Mouse (Mus musculus): ENCODE data around the gene U2af1.

DNA sequence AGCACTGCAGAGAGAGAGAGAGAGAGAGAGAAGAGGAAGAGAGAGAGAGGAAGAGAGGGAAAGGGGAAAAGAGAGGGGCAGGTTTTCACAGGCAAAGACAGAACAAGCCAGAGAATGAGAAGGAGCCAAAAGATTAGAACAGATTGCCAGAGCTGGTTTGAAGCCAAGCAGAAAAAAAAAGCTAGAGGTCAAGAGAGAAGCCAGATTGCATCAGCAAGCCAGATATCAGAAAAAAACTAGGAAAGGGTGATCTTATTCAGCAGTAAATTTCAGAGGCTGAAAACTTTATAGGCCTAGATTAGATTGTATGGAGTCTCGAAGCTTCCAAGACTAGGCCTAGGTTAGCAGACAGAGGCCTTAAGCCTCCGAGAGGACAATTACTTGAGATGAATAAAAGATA, 30.7 kb downstream of the U2af1 start:
- TF ChIP-seq GATA1 (IDR thresholded peaks at IDR 0.05; ENCODE audit: low read length) (no peak), TAL1 (IDR thresholded peaks at IDR 0.05; ENCODE audit: low read length) (no peak)

Data from erythroblast, embryonic 14.5 days (primary cell).